30 mouse cellular contexts compared by ENCODE assay signal in the genomic region with DNA sequence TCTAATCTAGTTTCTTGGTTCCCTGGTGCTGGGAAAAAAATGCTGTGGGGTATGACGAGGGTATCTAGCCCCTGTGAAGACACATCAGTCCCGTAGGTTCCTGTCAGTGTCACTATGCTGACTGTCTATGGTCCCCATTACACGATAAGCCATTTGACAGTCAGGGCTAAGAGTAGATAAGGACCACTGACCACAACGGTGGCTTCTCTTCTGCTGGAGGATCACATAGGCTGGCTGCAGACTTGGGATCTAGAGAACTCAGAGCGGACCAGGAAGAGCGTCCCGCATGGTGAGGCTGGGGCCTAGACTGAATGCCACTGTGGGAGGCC. TPM values are rescaled to one million over a fixed set of nuclear protein-coding genes. Genes with fewer than 3 reads are reported as not detected.
DNase-seq lines count a peak whose midpoint lies in the region; ATAC-seq lines count a peak whose summit lies in the region.
"Had no signal": no experiment of that assay in that cellular context is flagged by ENCODE, and none has a peak within 500 bp of the region (broad histone marks: within the 10 kb centered on the region; RNA-seq: fewer than 3 reads in every experiment).

No protein-coding gene starts in this region.

- H3K36me3 ChIP-seq in megakaryocyte, embryonic 14.5 days (replicated peaks; ENCODE audit: low read length) = peaks cover 89% of the 10 kb centered on the region
- peaks cover 97% of the 10 kb centered on the region for H3K36me3 ChIP-seq in liver, embryonic 12.5 days

- H3K4me1 ChIP-seq in megakaryocyte, embryonic 14.5 days = peaks cover 52% of the 10 kb centered on the region
- H3K4me1 ChIP-seq in liver, embryonic 12.5 days = peaks cover 36% of the 10 kb centered on the region
- H3K4me1 ChIP-seq: embryonic facial prominence, embryonic 13.5 days; hindbrain, embryonic 10.5 days; intestine, embryonic 15.5 days; midbrain, embryonic 13.5 days; stomach, embryonic 15.5 days had no signal

- H3K4me2 ChIP-seq in liver, embryonic 12.5 days = peak overlapping the region; percentile 38
- H3K4me2 ChIP-seq: embryonic facial prominence, embryonic 13.5 days; heart, embryonic 11.5 days; intestine, embryonic 15.5 days; midbrain, embryonic 13.5 days; stomach, embryonic 15.5 days had no signal

- peak overlapping the region; percentile 82 for H3K27ac ChIP-seq in liver, embryonic 12.5 days
- H3K27ac ChIP-seq: embryonic facial prominence, embryonic 13.5 days; hindbrain, embryonic 10.5 days; intestine, embryonic 15.5 days; layer of hippocampus, adult 2 months; midbrain, embryonic 13.5 days; stomach, embryonic 15.5 days had no signal

- H3K9ac ChIP-seq in liver, embryonic 12.5 days = peak overlapping the region; percentile 25; the same call in 1 of the 2 replicates
- H3K9ac ChIP-seq: embryonic facial prominence, embryonic 13.5 days; intestine, embryonic 15.5 days; midbrain, embryonic 13.5 days; stomach, embryonic 15.5 days had no signal

- peak overlapping the region; percentile 54 for H3K4me3 ChIP-seq in megakaryocyte, embryonic 14.5 days (replicated peaks)
- H3K4me3 ChIP-seq in liver, embryonic 12.5 days = no peak overlapping the region
- H3K4me3 ChIP-seq: embryonic facial prominence, embryonic 13.5 days; hindbrain, embryonic 10.5 days; intestine, embryonic 15.5 days; layer of hippocampus, adult 2 months; midbrain, embryonic 13.5 days; stomach, embryonic 15.5 days had no signal

- DNase-seq in right cerebral cortex, adult 2 months (ENCODE audit: low spot score in 2 of 2) = no peak
- DNase-seq in lung, postnatal 36 days = no peak
- no peak for DNase-seq in cerebellum, postnatal 14 days
- DNase-seq: adrenal gland, postnatal 36 days; cerebellum, adult 11-12 months; cerebellum, postnatal 10 days; embryo, embryonic 11 days; gastrocnemius, postnatal 10 days; heart, adult 11 months; kidney, adult 9 months; kidney, postnatal 14 days; lung, postnatal 14 days; retina, postnatal 1 day; right cerebral cortex, postnatal 4 days; thymus, adult 2 months; thymus, postnatal 4 days had no signal

- no peaks in the 10 kb centered on the region for H3K27me3 ChIP-seq in megakaryocyte, embryonic 14.5 days (replicated peaks)
- no peaks in the 10 kb centered on the region for H3K27me3 ChIP-seq in liver, embryonic 12.5 days (replicated peaks)
- H3K27me3 ChIP-seq: embryonic facial prominence, embryonic 13.5 days; intestine, embryonic 15.5 days; midbrain, embryonic 13.5 days; Patski; stomach, embryonic 15.5 days had no signal

- ATAC-seq in megakaryocyte, adult 5-6 weeks (ENCODE audit: poor library complexity, severe bottlenecking) = no peak
- peak; percentile 67 for ATAC-seq in liver, embryonic 12.5 days
- ATAC-seq in megakaryocyte progenitor cell, adult 5-6 weeks (replicated peaks; ENCODE audit: poor library complexity) = peak; percentile 63
- ATAC-seq: forebrain, embryonic 14.5 days; hindbrain, embryonic 16.5 days; intestine, embryonic 15.5 days; midbrain, embryonic 13.5 days; Patski had no signal

- 26% methylated on average over 7 of the region's 7 CpGs for WGBS in liver, embryonic 12.5 days (ENCODE audit: insufficient replicate concordance)

- H3K9me3 ChIP-seq in megakaryocyte, embryonic 14.5 days = no peaks in the 10 kb centered on the region
- H3K9me3 ChIP-seq in liver, embryonic 12.5 days (replicated peaks) = no peaks in the 10 kb centered on the region
- H3K9me3 ChIP-seq: embryonic facial prominence, embryonic 13.5 days; hindbrain, embryonic 10.5 days; intestine, embryonic 15.5 days; midbrain, embryonic 13.5 days; stomach, embryonic 15.5 days had no signal

RNA-seq across cellular contexts. Expression of a gene that starts 41.2 kb away (rescaled TPM):
- polyA plus RNA-seq in megakaryocyte, embryonic 14.5 days (2012; ENCODE audit: insufficient read depth, low replicate concordance) = 0.60 and 2.5 TPM in 2 replicates
- total RNA-seq in megakaryocyte, adult 5-6 weeks (2015) = 1.7 and 1.8 TPM in 2 replicates
- 4.4 and 9.3 TPM in 2 replicates for total RNA-seq in megakaryocyte, adult 5-6 weeks (2017)
- polyA plus RNA-seq in liver, embryonic 12.5 days (2016; fragmentation: Nextera tagmentation; extraction: Ambion mirVana) = 26.9 and 27.1 TPM in 2 replicates
- total RNA-seq in megakaryocyte progenitor cell, adult 5-6 weeks (2015) = 6.6 and 7.9 TPM in 2 replicates
- total RNA-seq in megakaryocyte progenitor cell, adult 5-6 weeks (2017) = 12.5 and 14.2 TPM in 2 replicates
